Mouse (Mus musculus) urinary bladder, postnatal 14 days (tissue): ENCODE data around the gene Aplp2.
A peak's percentile ranks its signal among the peaks of the same experiment; 100 is the strongest.

Experiments used
- DNase-seq: peaks from one replicate; pipeline ENCODE4 v3.0.0; 2021; ENCODE audit warnings: low spot score

The Aplp2 gene

GRCm38 (mm10) chr9:31127876-31128465 lies 83.6 kb downstream of the Aplp2 start:
- peak; percentile 67 for DNase-seq

DNA sequence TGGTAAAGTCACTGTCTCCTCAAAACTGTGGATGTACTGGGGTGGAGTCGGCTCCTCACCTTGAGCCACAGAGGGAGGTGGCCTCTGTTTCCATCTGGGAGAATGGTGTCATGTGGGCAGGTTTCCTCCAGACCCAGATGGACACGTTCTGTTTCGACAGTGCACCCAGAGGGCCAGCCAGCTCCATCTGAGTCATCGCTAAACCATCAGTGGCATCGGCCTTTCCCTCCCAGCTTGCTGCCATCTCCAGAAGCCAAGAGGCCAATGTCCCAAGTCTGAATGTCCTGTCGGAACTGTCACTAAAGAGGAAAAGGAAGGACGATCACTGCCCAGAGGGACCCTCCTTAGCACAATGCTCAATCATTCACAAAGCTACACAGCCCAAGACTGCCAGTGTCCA lies 85.5 kb downstream of the Aplp2 start:
- no peak for DNase-seq

- DNase-seq = no peak
Measured at GRCm38 (mm10) chr9:31122464-31123030, 89.1 kb downstream of the Aplp2 start.

- DNase-seq = no peak
Measured at GRCm38 (mm10) chr9:31120533-31120915, 91.1 kb downstream of the Aplp2 start.

DNA sequence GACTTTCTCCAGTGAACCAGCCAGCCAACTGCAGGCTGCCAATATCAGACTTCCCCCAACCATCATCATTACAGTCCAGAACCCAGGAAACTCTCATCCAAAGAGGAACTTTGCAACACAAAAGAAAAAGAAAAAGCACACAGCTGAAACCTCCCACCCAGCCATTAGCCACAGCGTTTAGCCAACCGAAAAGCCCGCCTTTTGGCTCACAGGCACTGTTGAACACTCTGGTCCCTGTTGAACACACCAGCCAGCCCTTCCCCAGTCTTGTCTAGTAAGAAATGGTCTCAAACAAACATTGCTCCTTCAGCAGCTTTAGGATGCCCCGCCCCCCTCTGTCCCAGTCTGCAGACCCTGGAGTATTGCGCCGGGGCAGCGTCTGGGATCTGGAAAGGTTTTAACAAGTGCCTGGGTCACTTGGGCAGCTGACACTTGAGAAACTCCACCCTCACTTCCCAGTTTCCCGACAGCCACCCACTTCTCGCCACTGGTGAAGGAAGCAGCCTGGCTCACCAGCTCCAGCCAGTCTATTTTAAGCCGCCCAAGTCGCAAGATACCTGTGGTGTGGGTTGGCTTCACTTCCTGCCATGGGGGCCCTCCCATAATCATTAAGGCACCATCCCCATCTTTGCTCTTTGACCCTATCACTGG lies 91.6 kb downstream of the Aplp2 start:
- no peak for DNase-seq

- no peak for DNase-seq
Measured at GRCm38 (mm10) chr9:31119405-31119804, 92.2 kb downstream of the Aplp2 start.

DNA sequence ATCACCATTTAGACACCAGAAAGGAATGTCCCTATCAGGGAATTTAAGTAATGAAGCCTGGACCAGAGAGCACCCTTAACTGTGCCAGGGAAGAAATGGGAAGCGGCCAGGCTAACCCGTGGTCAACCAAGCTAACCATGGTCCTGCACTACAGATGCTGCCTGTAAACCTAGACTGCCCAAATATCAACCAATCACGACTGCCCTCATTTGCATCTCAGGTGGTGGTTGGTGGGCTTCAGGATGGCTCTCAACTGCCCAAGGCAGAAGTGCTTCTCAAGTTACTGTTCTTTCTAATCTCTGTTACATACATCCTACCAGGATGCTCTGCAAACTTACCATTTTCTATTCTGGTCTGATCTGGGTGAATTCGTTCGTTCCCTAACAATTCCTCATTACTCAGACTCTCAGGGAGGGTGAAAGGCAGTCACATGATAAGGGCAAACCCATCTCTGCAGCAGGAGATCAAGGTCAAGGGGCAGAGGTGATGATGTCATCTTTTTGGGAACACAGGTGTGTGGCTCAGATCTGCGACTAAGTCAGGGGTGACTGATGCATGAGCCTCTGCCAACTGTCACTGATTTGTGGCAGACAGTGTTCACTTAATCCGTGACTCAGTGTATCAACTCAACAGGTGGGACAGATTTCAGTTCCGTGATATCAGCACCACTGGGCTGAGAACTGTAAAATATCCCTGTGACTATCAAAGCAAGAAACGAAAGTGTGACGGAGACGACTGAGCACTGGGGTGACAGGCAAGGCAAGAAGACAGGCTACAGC lies 92.9 kb downstream of the Aplp2 start:
- DNase-seq = no peak

GRCm38 (mm10) chr9:31117488-31117887 lies 94.1 kb downstream of the Aplp2 start:
- no peak for DNase-seq

DNA sequence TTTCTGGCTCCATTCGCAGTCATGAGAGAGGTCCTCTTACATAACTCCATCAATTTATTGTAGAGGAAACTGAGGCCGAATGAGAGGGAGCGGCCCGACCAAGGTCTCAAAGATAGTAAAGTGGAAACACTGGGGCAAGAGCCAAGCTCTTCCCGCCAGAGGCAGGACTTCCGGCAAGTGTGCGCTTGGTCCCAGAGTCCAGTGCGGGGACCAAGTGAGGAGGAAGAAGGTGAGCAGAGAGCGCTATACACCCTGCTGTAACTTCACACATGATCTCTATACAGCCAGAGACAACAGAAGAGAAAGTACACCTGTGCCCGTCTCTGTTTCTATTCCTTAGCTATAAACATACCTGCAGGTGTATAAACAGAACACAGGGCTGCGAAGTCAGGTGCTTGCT lies 94.5 kb downstream of the Aplp2 start:
- DNase-seq = no peak

GRCm38 (mm10) chr9:31115586-31115985 lies 96.0 kb downstream of the Aplp2 start:
- no peak for DNase-seq

GRCm38 (mm10) chr9:31108464-31108863 lies 103.2 kb downstream of the Aplp2 start:
- DNase-seq = no peak
